Mouse (Mus musculus) urinary bladder, adult 2 months (tissue): Measurements from ENCODE around the gene Tmem176a. TPM values are rescaled to one million over a fixed set of nuclear protein-coding genes. Genes with fewer than 3 reads are reported as not detected.
"Not testable (repeated sequence)": the region's sequence is repeated elsewhere in the genome, so short reads cannot be mapped to it uniquely, and the experiment has no call there.

Experiments used
- DNase-seq: peaks from one replicate; pipeline ENCODE4 v3.0.0; 2022; ENCODE audit warnings: low spot score
- polyA plus RNA-seq: library from polyadenylated mRNA; depleted of rRNA; stranded (reverse); fragments of >200 nt; gene quantifications from 2 replicates; pipeline ENCODE4 v1.2.3, GENCODE M21; 2012; rRNA removed

The Tmem176a gene
- 133 and 146 TPM in 2 replicates for polyA plus RNA-seq

DNA sequence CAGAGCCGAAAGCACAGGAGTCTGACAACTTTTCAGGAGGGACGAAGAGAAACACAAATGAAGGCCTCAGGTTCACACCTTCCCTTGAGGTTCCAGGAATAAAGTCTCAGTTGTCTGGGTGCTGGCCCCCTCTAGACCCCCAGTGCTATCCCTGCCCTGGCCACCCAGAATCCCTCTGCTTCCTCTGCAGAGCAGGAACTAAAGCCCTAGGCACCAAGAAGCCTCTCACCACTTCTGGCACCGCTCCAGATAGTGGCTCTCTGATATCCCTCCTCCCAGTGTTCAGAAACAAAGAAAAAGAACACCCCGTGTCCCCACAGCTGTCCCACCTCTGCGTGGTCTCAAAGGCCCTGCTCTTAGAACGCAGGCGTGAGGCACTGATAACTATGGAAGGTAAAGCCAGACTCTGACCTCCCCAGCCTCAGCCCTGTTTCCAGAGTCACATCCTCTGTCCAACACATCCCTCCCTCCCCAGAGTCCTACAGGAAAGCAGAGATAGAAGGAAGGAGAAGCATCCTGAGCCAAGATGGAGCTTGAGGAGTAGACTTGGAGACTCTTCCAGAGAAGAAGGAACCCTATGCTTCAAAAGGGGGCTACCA lies at the start of gene Tmem176a:
Tmem176a (plus strand) TSS at position 549 of the 599 bp plus-strand sequence.
- no peak for DNase-seq

DNA sequence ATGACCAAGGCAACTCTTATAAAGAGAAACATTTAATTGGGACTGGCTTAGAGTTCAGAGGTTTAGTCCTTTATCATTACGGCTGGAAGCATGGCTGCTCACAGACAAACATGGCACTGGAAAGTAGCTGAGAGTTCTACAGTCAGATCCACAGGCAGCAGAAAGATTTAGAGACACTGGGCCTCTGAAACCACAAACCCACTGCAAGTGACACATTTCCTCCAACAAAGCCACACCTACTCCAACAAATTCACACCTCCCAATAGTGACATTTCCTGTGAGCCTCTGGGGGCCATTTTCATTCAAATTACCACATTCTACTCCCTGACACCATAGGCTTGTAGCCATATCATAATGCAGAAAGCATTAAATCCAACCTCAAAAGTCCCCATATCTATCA lies 38.8 kb upstream of the Tmem176a start:
- no peak for DNase-seq

DNA sequence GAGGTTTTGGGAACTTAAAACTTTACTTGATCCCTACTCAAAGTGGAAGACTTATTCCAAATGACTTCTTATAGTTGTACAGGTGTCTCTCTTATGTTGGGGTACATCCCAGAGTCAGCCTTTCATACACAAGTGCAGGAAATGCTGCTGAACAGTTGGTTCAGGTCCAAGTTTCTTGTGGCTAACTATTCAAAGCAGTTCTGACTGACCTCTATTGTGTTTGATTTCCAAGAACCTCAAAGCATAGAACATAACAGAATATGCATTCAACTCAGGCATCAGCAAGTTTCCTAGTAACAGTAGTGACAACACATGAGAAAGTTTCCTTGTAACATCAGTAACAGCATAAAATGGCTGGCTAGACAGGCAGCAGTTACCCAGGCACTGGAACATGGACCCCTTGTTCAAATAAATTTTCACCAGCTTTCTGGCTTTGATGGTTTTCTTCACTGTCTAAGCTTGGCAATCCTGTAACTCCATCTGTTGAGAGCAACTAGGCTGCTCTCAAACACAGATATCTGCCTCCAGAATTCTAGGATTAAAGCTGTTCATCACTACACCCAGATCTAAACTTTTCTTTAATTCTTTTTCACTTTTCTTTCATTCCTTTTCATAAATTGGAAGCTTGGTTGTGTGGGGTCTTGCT lies 37.2 kb upstream of the Tmem176a start:
- DNase-seq: no peak

DNA sequence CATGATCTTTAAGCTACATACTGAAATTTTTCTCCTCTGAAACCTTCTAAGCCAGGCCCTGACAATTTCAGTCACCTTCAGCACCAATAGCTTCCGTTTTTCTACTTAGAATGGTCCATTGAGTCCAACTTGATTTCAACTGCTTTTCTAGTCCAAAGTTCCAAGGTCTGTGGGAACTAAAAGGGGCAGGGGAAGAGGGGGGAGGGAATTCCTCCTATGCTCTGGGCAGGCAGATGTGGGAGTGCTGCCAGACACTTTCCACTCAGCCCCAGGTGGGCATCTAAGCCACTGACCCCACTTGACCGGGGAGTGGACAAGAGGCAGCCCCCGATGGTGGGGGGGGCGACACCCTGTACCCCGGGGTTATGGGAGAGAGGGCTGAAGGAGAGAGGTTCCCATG lies 36.4 kb upstream of the Tmem176a start:
- DNase-seq: no peak

DNA sequence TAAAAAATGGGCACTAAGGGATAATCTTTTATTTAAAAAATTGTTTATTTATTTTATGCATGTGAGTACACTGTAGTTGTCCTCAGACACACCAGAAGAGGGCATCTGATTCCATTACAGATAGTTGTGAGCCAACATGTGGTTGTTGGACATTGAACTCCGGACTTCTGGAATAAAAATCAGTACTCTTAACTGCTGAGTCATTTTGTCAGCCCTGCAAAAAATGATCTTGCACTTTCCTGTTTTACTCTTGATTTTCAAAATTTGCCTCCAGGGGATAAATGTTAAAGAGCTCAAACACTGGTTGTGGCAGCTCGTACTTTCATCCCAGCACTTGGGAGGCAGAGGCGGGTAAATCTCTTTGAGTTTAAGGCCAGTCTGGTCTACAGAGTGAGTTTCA lies 34.0 kb upstream of the Tmem176a start:
- no peak for DNase-seq

DNA sequence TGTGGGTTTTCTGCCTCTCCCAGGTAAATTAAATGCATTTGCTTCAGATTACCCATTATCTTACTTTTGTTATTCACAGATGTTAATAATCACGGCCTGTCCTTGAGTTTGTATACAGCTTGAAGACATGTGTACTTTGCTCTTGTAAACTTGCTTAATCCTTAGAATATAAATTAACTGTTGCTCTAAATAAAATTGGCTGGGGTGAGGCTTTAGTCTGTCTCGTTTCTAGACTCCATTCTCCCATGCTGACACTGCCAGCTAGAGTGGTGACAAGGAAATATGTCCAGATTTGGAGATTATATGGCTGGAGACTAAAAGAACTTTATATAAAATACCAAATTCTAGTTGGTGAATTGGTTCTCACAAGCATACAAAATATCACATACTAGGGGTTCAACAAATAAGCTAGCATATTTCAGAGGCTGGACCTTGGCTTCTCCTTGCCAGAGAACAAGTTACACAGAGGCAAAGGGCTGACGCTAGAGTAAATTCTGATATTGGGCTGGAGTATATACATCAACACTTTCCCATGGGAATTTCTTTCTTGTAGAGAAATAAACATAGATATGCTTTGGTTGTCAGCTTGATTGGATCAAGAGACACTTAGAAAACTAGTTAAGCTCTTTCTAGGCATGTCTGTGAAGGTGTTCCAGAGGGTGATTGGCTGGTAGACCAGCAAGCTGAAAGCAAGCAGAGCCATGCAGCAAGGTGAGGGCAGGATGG lies 31.1 kb upstream of the Tmem176a start:
- no peak for DNase-seq

DNA sequence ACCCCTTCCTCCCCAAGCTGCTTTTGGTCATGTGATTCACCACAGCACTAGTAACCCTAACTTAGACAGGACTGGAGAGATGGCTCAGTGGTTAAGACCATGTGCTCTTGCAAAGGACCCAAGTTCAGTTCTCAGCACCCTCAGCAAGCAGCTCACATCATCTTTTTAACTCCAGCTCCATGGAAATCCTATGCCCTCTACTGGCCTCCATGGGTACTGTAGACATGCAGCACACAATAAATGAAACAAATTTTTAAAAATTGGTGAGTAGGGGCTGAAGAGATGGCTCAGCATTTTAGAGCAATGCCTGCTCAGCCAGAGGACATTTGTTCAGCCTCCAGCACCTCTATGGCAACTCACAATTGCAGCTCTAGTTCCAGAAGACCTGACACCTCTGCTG lies 25.7 kb upstream of the Tmem176a start:
- no peak for DNase-seq

DNA sequence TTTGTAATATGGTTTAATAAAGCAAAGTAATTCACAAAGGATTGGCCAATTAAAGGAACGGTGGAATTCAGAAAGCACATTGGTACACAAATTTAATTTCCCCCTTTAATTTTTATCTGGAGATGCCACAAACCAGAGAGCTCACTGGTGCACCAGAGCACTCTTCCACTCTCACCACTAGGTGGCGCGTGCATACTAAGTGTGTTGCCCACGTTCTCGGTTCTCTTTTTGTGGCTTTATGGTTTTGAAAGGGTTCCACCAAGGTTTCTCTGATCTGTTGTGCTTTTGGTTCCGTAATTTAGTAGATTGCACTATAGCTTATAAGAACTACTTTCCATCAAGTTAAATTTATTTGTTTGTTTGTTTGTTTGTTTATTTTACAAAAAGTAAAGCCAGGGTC lies 22.9 kb upstream of the Tmem176a start:
- DNase-seq: no peak

DNA sequence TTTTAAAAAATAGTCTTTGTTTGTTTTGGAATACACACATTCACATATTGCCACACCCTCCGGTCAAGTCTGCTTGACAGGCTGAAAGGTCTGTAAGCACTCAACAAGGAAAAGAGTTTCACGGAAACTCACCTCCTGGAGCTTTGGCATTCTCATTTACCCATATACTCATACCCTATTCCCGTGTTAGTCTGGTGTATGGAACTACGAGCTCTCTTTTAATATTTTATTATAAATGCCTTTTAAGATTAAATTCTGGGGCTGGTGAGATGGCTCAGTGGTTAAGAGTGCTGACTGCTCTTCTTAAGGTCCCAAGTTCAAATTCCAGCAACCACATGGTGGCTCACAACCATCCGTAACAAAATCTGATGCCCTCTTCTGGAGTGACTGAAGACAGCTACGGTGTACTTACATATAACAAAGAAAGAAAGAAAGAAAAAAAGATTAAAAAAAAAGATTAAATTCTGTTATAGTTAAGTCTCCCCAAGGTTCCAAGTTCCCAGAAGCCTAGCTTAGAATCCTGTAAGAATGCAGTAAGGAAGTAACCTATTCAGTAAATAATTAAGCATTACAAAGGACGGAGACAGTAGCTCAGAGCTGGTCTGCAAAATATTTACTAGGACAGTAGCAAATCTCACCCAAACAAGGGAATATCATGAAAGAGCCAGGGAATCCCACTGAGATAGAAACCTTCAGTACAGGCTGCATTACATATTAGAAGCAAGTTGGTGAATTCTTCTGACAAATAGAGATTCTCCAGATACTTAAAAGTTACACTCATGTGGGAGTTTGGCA lies 18.5 kb upstream of the Tmem176a start:
- DNase-seq: not testable (repeated sequence)

DNA sequence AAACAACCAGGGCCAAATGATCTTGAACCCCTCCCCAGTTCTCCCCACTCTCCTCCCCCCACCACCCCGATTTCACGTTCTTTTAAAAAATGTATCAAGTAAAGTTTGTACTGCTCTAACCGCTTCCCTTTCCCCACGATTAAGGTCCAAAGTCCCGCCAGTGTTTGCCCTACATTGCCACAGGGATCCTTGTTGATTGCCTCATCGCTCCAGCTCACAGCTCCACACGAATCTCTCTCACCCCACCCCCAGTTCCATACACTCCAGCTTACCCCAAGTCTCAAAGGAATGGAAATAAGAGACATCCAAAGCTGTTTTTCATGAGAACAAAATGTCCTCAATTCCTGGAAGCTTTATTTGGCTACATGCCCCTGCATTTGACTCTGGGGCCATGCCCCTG lies 15.7 kb upstream of the Tmem176a start:
- DNase-seq: no peak

DNA sequence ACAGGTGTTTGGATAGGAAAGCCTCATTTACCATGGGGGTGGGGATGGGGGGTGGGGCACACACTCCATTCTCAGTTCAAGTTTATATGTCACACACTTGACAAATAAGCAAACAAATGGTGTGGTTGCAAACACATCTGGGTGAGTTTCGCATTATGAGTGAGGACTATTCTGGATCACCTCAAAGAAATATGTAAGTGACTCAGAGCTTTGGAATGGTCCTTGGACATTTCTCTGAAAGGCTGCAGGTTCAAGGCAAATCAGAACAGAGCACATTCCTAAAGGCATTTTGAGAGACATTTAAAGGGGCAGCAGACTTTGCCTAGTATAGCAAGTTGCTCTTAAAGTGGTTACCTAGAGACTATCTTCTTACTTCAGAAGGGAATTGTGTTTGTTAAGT lies 11.7 kb upstream of the Tmem176a start:
- no peak for DNase-seq

DNA sequence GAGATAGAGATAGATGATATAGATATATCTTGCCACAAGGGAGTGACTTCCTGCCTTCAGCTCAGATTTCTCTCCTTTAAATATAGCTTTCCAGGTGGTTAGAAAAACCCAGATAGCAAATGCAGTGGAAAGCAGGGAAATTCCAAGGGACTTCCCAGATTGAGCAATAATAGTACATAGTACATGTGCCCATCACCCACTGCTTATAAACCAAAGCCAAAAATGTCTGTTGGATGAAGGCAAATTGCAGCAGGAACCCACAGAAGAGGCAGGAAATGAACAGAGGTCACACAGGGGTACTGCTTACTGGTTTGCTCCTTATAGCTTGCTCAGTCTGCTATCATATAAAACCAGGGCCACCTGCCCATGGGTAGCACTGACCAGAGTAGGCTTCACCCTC lies 11.1 kb upstream of the Tmem176a start:
- DNase-seq: no peak

DNA sequence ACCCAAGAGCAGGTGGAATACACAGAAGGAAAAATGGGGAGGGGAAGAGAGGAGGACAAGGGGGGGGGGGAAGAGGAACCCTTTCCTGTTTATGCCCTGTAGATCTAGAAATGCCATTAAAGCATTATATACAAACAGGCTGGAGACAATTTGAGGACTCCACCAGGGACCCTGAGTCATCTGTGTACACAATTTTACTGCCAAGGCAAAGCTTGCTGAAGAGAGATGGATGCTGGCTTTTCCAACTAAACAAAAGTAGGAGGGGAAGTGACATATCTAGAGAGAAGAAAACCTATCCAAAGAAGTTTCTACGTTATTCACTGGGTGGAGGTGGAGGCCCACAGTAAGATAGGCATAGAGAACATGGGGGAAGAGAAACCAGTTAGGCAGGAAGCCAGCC lies 10.5 kb upstream of the Tmem176a start:
- DNase-seq: no peak

DNA sequence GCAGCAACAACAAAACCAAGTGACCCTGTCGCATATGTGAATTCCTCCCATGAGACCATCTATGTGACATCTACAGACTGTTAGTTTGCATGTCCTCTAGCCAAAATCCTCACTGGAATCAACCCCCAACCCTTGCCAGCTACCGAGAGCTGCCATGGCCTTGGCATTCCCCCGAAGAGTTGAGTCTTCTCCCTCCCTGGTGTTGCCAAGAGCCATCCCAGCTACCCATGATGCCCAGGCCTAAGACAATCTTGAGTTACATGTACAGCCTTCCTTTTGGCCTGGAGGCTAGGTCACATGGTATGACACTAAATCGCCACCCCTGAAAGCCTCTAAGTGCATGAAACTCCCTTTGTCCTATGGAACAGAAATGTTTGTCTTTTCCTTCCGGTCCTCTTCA lies 9.6 kb upstream of the Tmem176a start:
- DNase-seq: no peak

DNA sequence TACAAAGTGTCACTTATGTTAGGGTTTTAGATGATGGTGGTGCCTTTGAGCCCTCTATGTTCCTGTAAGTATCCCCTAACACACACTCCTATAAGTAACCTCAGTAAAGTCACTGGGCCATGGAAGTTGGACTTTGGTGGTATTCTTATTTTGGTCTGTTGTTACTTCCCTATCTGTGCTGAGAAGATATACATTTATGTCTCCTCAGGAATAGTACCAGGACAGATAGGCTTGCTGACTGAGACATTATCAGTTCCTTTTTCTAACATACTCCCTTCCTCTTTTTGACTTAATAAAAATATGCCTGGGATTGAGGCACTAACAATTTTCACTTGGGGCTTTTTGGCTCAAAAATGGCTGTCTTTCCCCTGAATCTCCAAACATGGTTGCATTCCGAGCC lies 8.3 kb upstream of the Tmem176a start:
- DNase-seq: no peak

DNA sequence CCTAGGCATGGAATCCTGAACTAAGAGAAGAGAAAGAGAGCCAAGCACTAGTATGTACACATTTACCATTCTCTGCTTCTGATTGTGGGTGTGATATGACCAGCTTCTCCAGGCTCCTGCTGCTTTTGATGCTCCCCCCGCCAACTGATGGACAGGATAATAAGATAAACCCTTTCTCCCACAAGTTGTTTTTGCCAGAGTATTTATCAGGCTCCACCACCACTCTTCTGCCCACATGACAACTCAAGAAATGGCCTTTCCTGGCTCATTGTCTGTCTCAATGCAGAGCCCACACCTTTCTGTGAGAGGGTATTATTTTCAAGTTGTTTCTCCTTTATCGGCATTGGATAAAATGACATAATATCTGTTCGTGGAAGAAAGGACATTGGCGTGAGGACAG lies 7.2 kb upstream of the Tmem176a start:
- DNase-seq: no peak

DNA sequence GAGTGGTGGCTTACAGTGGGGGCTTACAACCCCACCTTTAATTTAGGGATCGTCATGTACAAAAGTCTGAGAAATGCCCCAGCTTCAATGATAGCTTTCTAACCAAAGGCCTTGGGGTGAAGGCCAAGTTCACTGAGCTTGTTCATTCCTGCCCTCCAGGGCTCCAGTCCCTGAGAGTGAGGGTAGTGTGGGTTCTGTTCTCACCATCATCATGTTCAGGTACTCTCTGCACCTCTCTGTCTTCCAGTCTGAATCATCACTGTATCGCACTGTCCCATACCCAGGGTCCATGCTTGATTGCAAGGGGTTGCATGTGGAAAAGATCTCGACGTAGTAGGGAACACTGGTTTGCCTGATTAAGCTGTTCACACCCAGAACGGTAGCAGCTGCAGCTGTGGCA lies 5.5 kb upstream of the Tmem176a start:
- DNase-seq: no peak

DNA sequence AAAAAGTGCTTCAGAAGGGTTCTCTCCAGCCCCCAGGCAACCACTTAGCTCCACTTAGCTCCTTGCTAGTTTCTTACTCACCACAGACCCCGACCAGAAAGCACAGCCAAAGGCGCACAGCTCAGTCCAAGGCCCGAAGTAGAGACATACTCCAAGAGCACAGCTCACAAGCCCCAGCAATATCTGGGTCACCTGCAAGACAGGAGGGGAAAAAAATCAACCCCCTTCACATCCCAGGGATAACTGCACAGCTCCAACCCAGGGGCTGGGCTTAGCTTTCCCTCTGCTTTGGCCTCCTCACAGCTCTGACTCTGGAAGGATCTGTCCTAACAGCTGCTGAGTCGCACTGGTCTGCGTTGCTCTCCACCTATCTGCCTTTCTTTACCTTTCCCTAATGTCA lies 4.6 kb upstream of the Tmem176a start:
- no peak for DNase-seq

DNA sequence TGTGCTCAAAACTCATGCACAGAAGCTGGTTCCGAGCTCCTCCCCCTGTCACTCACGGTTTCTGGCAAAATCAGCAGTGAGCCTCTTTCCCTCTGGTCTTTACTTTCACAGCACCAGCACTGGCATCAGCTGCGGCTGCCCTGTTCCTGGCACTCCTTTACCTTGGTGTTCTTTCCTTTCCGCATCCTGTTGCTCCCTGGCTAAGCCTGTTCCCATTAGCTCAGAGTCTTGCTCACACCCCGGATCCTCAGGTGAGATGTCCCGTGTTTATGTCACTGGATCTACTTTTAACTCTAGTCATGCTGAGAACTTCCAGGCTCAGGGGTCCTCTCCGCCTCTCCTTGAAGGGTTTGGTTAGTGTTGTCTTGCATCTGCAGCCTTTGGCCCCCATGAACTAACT lies 3.2 kb upstream of the Tmem176a start:
- no peak for DNase-seq

DNA sequence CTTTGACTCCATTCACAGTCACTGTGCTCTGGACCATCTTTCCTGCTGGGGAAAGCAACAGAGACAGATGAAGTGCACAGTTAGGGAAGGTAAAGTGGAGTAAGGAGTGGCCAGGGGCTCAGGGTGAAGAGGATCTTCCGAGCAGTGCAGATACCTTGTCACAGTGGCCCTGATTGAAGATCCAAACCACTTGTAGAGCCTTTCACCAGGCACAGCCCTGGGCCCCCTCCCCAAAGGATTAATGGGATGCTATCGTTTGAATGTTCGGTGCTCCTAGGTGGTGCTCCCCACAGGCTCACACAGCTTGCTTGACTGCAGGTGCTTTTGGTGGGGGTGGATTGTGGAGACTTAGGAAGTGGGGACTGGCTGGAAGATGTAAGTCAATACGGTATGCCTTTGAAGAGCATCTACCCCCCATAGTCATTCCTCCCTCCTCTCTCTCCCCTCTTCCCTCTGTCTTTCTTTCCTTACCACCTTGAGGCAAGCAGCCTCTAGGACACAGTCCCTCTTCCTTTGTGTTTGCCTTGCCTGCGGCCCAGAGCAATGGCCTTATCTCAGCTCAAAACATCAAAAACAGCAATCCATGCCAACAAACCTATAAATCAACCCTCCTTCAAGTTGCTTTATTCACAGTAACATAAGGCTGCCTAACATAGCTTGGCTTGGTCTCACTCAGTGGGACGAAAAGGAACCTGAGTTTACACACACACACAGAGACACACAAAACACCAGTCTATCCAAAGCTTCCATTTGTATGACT lies 2.2 kb upstream of the Tmem176a start:
- no peak for DNase-seq

DNA sequence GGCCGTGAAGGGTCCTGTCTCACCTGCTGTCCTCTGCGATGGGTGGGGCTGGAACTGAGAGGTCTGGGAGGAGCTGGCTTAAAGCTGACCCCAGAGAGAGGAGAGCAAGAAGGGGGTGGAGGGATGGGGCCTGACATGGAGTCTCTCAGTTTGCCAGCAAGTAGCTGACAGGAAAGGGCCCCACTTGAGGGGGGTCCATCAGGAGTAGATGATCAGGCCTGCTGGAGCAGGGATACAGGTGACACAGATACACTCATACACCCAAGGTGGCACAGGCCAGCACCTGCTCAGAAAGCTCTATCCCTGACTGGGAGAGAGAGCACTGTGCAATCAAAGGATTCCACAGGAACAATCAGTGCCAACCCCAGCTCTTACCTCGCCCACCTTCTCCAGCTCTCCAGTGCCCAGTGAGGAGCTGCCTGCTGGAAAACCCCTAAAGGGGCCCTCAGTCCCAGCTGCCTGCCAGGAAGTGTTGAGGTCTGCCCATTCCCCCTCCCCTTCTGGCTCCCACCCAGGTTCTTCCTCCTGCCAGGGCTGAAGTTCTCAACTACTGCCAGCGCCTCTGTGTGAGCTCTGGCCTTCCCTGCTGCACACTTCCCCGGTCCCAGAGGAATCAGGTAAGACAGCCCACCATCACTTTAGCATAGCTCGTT lies 380 bp downstream of the Tmem176a start, which contains the start of gene Tmem176b:
Tmem176b (minus strand) TSS at position 524 of the 653 bp plus-strand sequence.
- peak; percentile 77 for DNase-seq
